Mouse (Mus musculus): ENCODE data around the gene Pcnt. TPM values are rescaled to one million over a fixed set of nuclear protein-coding genes. Genes with fewer than 3 reads are reported as not detected.

The Pcnt gene
- total RNA-seq, 4 experiments from 2014 or later, result 21.7 to 23.6 (median 23.2) TPM

DNA sequence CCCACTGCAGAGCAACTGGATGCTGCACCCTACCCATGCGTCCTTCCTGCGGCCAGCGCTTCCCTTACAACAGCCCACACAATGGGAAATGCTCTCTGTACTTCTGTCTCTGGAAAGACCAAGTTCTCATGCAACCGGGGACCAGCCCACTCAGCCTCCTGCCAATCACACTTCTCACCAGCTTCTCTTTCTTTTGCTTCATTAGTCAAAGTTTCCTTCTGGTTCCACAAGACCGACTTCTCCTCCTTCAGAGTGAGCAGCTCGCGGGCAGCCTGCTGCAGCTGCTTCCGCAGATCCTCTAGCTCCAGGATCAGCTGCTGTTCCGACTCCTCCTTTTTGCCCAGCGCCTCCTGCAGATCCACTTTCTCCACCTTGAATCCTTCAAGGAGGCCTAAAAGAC is 34.1 kb downstream of the Pcnt start:
- DNase-seq (ENCODE audit: low spot score in 2 of 2), result peak; percentile 16 to 25

DNA sequence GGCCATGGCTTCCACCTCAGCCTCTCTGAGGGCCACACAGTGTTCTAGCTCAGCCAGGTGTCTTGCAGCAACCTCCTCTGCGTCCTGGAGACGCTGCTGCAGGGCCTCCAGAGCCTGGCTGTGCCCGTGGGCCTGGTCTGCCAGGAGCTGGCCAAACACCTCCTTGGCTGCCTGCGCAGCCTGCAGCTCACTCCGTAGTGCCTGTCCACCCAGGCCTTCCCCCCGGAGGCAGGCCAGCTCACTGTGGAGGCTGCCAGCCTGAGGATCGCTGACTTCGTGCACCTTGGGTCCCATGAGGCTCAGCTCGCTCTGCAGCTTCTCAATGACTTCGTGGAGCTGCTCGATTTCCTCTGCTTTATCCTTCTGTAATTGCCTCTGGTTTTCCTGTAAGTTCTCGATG is 50.0 kb downstream of the Pcnt start:
- DNase-seq (ENCODE audit: low spot score in 2 of 2), result no peak

DNA sequence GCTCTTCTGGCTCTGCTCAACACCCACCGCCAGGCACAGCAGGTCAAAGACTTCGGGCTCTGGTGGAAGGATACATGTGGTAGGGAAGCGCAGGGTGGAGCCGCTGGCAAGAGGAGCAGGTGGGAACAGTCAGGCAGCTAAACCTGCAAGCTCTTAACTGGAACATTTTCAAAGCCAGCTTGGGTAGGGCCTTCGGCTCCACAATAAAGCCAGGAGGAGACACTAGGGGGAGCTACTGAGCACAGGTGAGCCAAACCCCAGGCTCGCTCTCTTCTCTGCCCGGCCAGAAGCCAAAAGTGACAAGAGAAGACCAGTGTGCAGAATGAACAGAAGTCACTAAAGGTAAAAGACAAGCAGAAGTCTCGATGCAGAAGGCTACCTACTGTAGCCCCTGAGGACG is 50.8 kb downstream of the Pcnt start:
- no peak for DNase-seq (ENCODE audit: low spot score in 2 of 2)

DNA sequence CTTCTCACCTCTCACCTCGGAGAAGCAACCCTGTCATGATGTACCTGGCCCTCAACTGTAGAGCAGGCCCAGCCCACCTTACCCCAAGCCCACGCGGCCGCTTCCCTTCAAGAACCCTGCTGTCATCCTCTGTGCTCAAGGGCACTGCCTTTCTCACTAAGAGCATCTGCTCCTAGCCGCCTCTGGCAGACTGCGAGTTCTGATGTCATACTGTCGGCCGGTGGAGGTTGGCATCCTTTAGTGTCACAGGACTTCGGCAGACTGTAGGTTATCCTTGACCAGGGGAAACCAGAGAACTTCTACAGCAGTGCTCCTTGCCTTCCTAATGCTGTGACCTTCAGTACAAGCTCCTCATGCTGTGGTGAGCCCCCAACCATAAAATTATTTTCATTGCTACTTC is 51.4 kb downstream of the Pcnt start:
- no peak for DNase-seq (ENCODE audit: low spot score in 2 of 2)

DNA sequence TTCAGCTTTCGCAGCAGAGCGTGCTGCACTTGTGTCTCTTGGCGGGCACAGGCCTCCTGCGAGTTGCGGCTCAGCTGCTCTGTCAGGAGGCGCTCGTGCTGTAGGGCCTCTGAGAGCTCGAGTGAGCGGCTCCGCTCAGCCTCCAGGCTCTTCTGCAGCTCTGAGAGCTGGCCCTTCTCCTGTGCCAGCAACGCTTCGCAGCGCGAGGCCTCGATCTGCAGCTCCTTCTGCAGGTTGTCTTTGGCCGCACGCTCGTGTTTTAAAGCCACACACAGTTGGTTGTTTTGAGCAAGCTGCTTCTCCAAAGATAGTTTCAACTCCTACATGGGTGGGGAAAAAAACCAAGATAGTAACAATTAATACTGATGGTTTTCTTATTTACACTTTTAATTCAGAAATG is 67.6 kb downstream of the Pcnt start:
- no peak for DNase-seq (ENCODE audit: low spot score in 2 of 2)

DNA sequence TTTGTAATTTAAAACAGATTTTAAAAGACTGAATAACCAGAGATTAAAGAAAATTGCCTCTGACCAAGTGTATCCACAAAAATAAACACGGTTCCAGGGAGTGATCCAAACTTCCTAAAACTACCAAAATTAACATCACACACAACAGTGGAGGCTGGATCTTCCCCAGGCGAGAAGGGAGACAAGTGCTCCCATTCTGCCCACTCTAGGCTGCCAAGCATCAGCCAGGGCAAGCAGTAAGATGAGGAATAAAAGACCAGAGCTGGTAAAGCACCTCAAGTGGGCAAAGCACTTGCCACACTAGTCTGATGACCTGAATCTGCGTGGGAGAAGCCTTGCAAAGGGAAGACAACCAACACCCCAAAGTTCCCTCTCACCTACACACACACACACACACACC is 70.8 kb downstream of the Pcnt start:
- DNase-seq (ENCODE audit: low spot score in 2 of 2), result no peak

DNA sequence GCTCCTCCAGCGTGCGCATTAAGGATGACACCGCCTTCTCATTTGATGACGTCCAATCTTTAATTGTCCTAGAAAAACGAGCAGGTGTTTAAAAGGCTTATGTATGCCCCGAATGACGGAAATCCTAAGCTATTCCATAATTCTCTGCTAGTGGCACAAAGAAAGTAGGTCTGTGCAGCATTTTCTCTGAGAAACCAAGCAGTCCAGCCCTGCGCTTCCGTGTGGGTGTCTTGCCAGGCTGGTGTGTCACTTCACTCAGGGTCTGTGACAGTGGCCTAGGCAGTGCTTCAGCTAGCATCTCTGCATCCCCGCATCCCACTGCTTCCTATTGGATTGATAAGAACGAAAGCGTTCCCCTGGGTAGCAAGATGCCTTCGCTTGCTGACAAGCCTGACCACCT is 73.8 kb downstream of the Pcnt start:
- DNase-seq (ENCODE audit: low spot score in 2 of 2), result no peak

DNA sequence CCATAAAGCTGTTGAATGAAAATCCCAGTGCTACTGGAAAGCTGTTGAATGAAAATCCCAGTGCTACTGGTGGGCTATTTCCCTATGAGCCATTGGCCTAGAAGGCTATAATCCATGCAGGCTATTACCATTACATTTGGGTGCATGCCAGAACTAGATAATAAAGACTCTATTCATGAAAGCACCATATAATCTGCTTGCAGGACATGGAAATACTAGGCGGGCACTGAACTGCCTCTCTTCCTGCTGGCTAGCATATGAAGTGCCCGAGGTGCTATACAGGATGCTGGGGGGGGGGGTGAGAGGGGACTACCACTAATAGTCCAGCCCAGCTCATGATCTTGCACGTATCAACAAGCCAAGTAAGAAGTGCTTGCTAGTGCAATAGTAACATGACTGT is 79.4 kb downstream of the Pcnt start:
- no peak for DNase-seq (ENCODE audit: low spot score in 2 of 2)

DNA sequence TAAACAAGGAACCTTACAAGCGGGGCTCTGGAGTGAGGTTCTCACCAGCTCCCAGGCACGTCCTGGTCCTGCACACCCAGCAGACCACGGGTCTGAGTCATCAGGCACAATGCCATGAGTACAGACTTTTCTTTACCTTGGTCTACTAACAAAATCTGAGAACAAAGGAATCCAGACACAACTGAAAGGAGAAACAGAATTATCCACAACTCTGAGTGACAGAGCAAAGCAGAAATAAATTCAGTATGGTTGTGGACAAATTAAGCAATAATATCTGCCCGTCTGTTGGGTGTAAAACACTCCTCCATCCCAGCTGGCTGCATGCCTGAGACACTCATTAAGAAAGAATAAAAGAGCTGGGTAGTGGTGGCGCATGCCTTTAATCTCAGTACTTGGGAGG is 84.1 kb downstream of the Pcnt start:
- DNase-seq (ENCODE audit: low spot score in 2 of 2), result peak; percentile 37 to 54

DNA sequence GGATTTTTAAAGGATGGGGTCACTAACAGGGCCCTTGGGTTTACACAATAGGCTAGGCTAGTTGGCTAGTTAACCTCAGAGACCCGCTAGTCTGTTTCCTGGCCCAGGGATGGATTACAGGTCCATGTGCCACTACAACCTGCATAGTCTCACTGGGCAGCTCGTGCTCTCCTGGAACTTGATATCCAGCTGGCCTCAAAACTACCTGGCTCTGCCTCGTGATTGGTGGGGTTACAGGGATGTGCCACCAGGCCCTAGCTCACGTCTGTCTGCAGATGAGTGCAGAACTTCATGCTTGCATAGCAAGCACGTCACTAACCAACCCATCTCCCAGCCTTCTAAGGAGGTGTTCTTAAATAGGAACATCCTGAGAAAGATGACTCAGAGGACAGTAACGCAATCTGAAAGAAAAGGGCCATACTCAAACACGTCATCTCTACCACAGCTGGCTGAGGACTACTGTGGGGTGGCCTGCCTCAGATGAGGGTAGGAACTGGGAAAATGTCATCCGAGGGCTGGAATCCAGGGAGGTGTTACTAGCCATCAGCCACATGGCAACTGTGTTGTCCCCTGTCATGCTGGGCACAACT is 85.2 kb downstream of the Pcnt start:
- DNase-seq (ENCODE audit: low spot score in 2 of 2), result no peak

DNA sequence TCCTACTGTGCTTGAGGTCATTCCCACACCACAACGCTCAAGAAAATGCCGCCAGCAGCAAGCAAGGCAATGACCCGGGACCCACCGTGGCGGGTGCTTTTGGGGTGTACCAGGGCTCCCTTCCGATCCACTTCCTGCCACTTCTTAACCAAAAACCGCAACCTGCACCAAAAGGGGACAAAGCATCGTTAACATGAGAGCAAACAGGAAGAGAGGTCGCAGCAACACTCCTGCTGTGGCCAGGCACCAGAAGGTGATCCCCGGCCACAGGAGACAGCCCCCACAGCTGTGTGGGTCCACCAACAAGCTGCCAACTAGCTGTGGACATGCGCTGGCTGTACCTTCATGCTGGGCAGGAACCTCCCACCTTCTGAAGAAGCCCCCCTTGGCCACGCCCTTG is 87.6 kb downstream of the Pcnt start:
- DNase-seq (ENCODE audit: low spot score in 2 of 2), result no peak

DNA sequence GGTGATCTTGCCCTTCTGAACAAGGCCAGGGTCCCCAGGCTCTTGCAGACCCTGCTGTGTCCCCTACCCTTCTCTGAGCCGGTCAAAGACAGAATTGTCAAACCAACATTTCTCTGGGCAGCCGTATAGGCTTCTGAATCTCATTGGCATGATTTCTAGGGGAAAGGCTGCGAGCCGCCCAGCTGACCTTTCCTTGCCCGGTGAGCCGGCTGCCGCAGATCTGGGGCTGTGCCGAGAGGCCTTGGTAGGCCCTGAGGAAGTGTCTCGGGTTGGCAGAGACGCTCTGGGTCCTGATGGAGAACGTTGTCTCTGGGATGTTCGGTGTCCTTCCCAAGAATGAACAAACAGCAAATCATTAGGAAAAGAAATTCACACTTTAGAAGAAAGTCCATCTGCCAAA is 88.6 kb downstream of the Pcnt start:
- no peak for DNase-seq (ENCODE audit: low spot score in 2 of 2)

DNA sequence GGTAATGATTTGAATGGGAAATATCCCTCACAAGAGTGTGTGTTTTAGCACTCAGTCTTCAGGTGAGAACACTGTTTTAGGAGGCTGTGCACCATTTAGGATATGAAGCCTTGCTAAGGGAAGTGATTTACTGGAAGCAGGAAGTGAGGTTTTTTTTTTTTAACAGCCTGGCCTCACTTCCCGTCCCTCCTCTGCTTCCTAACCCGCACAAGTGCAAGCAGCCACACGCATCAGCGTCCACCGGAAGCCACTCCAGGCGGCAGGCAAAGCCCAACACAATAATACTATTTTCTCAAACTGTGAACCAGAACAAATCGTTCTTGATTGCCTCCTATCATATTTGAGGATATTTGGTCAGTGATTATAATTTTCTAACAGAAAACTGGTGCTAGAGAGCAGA is 90.6 kb downstream of the Pcnt start:
- no peak for DNase-seq (ENCODE audit: low spot score in 2 of 2)

DNA sequence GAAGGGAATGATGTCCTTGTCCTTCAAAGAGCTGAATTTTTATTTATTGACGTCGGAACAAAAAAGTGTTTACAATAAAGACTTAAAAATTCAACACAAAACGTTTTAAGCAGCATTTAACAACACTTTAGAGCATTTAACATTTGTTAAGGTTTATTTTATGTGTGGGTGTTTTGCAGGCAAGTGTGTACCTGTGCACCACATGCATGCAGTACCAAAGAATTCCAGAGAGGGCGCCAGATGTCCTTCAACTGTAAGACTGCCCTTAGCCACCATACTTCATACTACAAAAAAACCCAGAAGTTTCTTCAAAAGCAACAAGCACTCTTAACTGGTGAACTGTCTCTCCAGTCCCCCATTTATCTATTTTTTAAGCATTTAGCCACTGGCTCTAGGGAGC is 96.0 kb downstream of the Pcnt start:
- peak; percentile 37 to 49 for DNase-seq (ENCODE audit: low spot score in 2 of 2)

DNA sequence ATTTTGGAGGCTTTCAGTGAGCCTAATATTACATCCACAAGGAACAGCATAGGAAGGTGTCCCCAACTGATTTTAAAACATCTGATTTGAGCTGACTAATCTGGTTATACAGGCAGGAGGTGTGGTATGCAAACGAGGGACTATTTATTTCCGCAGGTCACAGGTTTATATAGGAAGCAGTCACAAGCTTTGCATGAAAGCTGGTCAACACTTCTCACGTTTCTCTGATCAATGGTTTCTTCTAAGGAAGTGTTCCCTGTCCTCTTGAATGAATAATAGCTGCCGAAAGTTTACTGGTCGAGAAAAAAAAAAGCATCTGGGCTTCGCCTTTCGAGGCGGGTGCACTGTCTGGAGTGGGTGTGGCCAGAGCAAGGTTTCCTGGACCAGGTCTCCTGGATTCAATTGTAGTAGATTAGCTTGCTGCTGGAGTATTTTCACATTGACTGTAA is 96.5 kb downstream of the Pcnt start:
- DNase-seq (ENCODE audit: low spot score in 2 of 2), result no peak

DNA sequence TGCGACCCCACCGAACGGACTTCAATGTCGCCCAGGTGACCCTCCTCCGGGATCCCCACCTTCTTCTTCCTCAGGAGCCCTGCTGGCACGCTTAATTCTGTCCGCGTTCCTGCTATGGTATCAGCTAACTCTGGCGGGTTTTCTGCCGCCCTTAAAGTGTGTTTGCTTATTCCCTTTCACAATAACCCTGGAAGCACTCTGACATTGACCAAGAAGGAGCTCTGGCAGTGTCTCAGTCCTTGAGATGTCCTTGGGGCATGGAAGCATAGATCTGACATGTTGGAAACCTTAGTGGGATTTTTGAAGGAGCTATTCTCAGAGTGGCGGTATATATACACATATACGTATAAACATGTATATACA is 97.1 kb downstream of the Pcnt start:
- DNase-seq (ENCODE audit: low spot score in 2 of 2), result no peak

DNA sequence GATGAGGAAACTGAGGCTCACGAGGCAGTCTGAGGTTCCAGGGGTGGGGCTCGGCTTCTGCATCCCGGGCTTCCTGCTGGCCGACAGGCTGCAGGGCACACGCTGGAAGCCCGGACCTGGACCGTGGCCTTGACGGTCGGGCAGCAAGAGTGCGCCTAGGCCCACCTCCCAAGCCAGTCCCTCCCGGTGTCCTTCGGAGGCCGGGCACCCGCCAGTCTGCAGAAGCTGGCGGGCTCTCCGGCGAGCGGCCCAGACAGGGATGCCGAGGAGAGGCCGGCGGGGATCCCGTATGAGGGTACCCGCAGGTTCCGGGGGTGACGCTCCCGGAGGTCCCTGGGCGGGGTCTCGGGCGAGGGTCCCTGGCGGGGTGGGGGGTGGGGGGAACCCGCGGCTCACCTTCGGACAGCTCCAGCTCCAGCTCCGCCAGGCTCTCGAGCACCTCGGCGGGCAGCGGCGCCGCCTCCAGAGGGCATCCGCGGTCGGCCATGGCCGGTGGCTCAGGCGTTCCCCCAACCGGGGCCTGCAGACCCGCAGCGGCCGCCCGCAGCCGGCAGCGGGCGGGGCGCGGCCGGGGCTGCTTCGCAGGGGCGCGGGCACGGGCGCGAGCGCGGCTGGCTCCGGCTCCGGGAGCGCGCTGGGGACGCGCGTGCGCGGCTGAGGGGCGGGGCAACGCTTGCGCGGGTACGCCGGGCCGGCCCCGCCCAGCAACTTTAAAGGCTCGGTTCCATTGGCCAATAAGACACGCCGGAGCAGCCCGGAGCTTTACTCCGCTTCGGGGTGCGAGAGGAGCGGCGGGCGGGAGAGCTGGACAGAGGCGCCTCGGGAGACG is 97.7 kb downstream of the Pcnt start, which contains the start of gene Dip2a:
Gene Dip2a (minus strand): TSS at position 581 of the 829 bp plus-strand sequence.
- peak; percentile 80 to 92 for DNase-seq (ENCODE audit: low spot score in 2 of 2)

DNA sequence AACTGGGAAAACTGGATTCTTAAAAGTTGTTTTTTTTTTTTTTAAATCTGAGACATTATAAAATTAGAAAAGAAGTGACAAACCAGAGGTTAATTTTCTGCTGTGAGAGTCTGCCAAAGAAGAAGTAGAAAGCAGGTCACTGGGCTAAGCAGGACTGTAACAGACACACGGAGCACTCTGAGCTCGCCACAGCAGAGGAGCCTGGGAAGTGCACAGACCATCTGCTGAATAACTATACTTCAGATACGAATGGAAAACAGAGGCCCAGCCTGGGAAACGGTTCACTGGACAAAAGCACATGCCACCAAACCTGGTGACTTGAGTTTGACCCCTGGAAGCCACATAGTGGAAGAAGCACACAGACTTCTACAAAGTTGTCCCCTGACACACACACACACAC is 108.2 kb downstream of the Pcnt start:
- no peak for DNase-seq (ENCODE audit: low spot score in 2 of 2)

DNA sequence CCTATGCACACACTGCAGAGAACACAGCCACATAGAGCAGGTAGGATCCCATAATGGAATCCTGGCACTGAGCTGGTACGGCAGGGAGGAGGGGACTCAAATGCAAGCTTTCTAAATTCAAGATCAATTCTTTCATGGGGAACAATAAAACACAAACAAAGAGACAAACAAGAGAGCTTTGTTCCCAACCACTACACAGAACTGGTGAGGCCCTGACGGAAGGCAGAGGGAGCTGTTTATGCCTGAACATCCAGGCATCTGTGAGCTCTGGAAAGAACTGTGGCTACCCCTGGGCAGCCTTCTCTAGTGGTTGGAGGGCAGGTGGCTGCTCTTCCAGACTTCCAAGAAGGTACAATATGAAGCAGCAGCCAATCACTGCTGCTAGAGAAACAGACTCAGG is 110.5 kb downstream of the Pcnt start:
- no peak for DNase-seq (ENCODE audit: low spot score in 2 of 2)

DNA sequence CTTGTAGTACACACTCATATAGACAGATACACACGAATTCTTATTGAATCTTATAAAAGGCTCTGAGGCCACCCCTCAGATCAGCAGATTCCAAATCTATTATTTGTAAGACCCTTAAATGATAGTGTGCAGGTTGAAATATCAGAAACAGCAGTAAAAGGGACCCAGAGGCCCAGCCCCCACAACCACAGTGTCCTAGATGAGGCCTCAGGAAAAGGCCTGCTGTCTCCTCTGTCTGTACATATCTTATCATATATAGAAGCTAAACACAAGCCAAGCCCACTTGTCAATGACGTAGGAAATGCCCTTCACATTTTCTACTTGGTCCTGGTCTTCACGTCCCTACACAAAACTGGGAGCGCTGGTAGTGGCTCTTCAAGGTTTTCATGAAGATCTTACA is 113.5 kb downstream of the Pcnt start:
- no peak for DNase-seq (ENCODE audit: low spot score in 2 of 2)

DNA sequence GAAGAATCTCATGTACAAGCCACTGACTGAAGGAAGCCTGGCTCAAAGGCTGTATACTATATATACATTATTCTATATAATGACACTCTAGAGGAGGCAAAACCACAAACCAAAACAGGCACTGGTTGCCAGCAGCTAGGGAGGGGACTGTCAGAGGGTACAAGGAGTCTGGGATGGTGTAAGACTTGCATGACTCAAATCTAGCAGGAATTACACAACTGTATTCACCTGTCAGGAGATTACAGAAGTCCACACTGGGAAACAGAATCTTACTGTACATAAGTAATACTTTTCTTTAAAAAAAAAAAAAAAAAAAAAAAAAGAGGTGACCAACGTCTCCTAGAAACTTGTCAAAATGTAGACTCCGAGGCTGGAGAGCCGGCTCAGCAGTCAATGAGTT is 114.0 kb downstream of the Pcnt start:
- no peak for DNase-seq (ENCODE audit: low spot score in 2 of 2)

DNA sequence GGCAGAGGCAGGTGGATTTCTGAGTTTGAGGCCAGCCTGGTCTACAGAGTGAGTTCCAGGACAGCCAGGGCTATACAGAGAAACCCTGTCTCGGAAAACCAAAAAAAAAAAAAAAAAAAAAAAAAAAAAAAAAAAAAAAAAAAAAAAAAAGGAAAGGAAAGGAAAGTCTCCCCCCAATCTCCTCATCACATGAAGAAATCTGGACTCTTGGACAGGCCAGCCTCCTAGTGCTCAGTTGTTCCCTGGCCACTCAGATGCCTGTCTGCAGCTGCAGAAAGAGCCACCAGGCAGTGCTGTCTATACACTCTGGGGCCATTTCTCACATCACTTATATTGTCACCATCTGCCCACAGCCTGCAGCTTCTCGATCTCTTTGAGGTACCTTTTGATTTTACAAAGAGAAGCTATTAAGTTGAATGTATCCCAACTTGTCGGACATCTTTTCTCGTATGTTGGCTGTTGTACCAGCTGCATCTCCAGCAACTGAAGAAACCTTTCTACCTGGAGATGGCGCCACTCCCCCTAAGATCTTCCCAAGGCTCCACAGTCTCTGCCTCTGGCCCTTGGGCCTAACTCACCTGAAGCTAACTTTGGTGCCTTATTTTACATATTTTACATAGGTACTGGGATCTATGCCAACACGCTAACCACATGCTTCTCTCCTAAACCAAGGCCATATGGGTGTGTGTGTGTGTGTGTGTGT is 116.1 kb downstream of the Pcnt start:
- DNase-seq (ENCODE audit: low spot score in 2 of 2), result no peak

DNA sequence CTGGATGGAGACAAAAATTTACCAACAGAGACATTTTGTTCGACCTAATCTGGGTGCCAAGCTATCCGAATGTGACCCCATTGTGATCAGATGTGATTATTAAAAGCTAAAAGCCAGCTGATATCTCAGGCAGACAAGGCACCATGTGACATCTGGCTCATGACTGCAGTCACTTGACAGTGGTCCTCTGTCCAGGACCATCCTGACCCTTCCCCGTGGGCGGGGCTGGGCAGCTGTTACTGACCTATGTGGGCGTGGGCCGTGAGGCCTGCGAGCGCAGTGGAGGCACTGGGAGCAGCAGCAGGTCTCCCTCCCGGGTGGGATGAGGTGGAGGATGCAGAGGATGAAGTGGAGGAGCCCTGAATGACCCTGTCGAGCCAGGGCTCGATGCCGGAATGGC is 125.0 kb downstream of the Pcnt start:
- DNase-seq (ENCODE audit: low spot score in 2 of 2), result peak; percentile 46 to 70

Measured in layer of hippocampus, adult 8-10 months (tissue).